Mouse (Mus musculus): Measurements from ENCODE around the gene Mmp14.

DNA sequence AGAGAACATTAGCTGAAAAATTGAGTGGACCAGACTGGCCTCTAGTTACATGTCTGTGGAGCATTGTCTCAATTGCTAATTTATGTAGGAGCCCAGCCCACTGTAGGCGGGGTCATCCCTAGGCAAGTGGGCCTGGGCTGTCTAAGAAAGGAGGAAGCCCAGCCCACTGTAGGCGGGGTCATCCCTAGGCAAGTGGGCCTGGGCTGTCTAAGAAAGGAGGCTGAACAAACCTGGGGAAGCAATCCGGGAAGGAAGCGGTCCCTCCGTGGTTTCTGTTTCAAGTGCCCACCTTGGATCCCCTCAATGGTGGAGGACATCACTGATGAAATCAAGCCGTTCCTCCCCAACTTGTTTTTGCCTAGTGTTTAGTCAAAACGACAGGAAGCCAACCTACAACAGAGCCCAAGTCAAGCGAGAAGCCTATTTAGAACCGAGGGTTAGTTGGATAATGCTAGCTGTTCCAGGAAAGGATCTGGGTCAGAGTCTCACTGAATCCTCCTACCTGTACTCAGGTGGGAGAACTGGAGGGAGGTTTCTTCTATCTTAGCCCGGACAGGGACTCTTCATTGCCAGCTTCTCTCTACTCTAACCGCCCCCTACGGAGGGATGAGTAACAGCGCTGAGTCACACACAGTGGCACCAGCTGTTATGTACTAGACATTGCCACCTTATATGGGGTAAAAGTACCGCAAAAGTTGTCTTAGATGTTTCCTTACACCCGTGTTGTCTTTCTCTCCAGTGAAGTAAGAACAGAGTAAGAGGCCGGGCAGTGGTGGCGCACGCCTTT is 61.1 kb downstream of the Mmp14 start:
- no peak for TF ChIP-seq CTCF (IDR thresholded peaks at IDR 0.05; ENCODE audit: low read depth, low read length)
- TF ChIP-seq POLR2A (IDR thresholded peaks at IDR 0.05; ENCODE audit: borderline replicate concordance, low read depth, low read length): no peak

Measured in bone marrow macrophage, adult 2 months (primary cell).